Mouse (Mus musculus): ENCODE results near the gene Igsf23. TPM values are rescaled to one million over a fixed set of nuclear protein-coding genes. Genes with fewer than 3 reads are reported as not detected.
"Not testable (repeated sequence)": the region's sequence is repeated elsewhere in the genome, so short reads cannot be mapped to it uniquely, and the experiment has no call there.

The Igsf23 gene
- polyA plus RNA-seq (2014; fragmentation: Nextera tagmentation; extraction: Ambion mirVana): not detected in 2 replicates

- no peak within 1 kb of the TSS for H3K27ac ChIP-seq (ENCODE audit: low read depth, low read length)
- H3K9me3 ChIP-seq (replicated peaks; ENCODE audit: control insufficient read depth, low read length): no peaks in the 10 kb centered on the region
- no peak within 1 kb of the TSS for H3K9ac ChIP-seq (ENCODE audit: low read length)
- no peak within 1 kb of the TSS for H3K4me2 ChIP-seq (ENCODE audit: low read length)
- no peak for DNase-seq (ENCODE audit: low spot score)
- no peaks in the 10 kb centered on the region for H3K27me3 ChIP-seq (replicated peaks; ENCODE audit: control insufficient read depth, insufficient read depth, low read length)
- 58% methylated on average over 9 of the region's 9 CpGs for WGBS
- no peak within 1 kb of the TSS for H3K4me3 ChIP-seq (ENCODE audit: low read depth, low read length)
- no peak for ATAC-seq
- H3K4me1 ChIP-seq (ENCODE audit: control insufficient read depth, insufficient read depth, low read length): no peaks in the 10 kb centered on the region
- no peaks in the 10 kb centered on the region for H3K36me3 ChIP-seq (ENCODE audit: control insufficient read depth, insufficient read depth, low read length)
Measured at GRCm38 (mm10) chr7:19950589-19950988, at the start of gene Igsf23. Gene Igsf23 (minus strand): TSS chr7:19950756.

GRCm38 (mm10) chr7:19996721-19997120, 46.2 kb upstream of the Igsf23 start:
- not testable (repeated sequence) for ATAC-seq; H3K27ac ChIP-seq (ENCODE audit: low read depth, low read length); H3K27me3 ChIP-seq (replicated peaks; ENCODE audit: control insufficient read depth, insufficient read depth, low read length); H3K4me2 ChIP-seq (ENCODE audit: low read length); H3K4me1 ChIP-seq (ENCODE audit: control insufficient read depth, insufficient read depth, low read length); H3K9ac ChIP-seq (ENCODE audit: low read length); H3K36me3 ChIP-seq (ENCODE audit: control insufficient read depth, insufficient read depth, low read length); H3K9me3 ChIP-seq (replicated peaks; ENCODE audit: control insufficient read depth, low read length); H3K4me3 ChIP-seq (ENCODE audit: low read depth, low read length); DNase-seq (ENCODE audit: low spot score)
- 51% methylated on average over 3 of the region's 3 CpGs for WGBS

- H3K4me2 ChIP-seq (ENCODE audit: low read length); H3K4me3 ChIP-seq (ENCODE audit: low read depth, low read length); H3K36me3 ChIP-seq (ENCODE audit: control insufficient read depth, insufficient read depth, low read length); DNase-seq (ENCODE audit: low spot score); H3K27me3 ChIP-seq (replicated peaks; ENCODE audit: control insufficient read depth, insufficient read depth, low read length); H3K27ac ChIP-seq (ENCODE audit: low read depth, low read length); ATAC-seq; H3K9ac ChIP-seq (ENCODE audit: low read length); H3K9me3 ChIP-seq (replicated peaks; ENCODE audit: control insufficient read depth, low read length); H3K4me1 ChIP-seq (ENCODE audit: control insufficient read depth, insufficient read depth, low read length): not testable (repeated sequence)
- 61% methylated on average over 8 of the region's 8 CpGs for WGBS
Measured at GRCm38 (mm10) chr7:19991165-19991564, 40.6 kb upstream of the Igsf23 start, which contains the start of gene Nlrp9b. Gene Nlrp9b (plus strand): TSS chr7:19991465.

- H3K4me1 ChIP-seq (ENCODE audit: control insufficient read depth, insufficient read depth, low read length): no peaks in the 10 kb centered on the region
- H3K9me3 ChIP-seq (replicated peaks; ENCODE audit: control insufficient read depth, low read length): 0 out of 2 replicates have a peak, but pooled peaks cover 4% of the 10 kb centered on the region
- no peak for ATAC-seq
- H3K4me3 ChIP-seq (ENCODE audit: low read depth, low read length): no peak overlapping the region
- no peak for DNase-seq (ENCODE audit: low spot score)
- H3K27me3 ChIP-seq (replicated peaks; ENCODE audit: control insufficient read depth, insufficient read depth, low read length): no peaks in the 10 kb centered on the region
- no peak overlapping the region for H3K4me2 ChIP-seq (ENCODE audit: low read length)
- WGBS: 90% methylated on average over 4 of the region's 4 CpGs
- H3K36me3 ChIP-seq (ENCODE audit: control insufficient read depth, insufficient read depth, low read length): no peaks in the 10 kb centered on the region
- no peak overlapping the region for H3K9ac ChIP-seq (ENCODE audit: low read length)
- H3K27ac ChIP-seq (ENCODE audit: low read depth, low read length): no peak overlapping the region
Measured at GRCm38 (mm10) chr7:19971516-19971915, 21.0 kb upstream of the Igsf23 start.

- H3K36me3 ChIP-seq (ENCODE audit: control insufficient read depth, insufficient read depth, low read length): no peaks in the 10 kb centered on the region
- no peaks in the 10 kb centered on the region for H3K27me3 ChIP-seq (replicated peaks; ENCODE audit: control insufficient read depth, insufficient read depth, low read length)
- 91% methylated on average over 8 of the region's 8 CpGs for WGBS
- no peak overlapping the region for H3K27ac ChIP-seq (ENCODE audit: low read depth, low read length)
- no peaks in the 10 kb centered on the region for H3K4me1 ChIP-seq (ENCODE audit: control insufficient read depth, insufficient read depth, low read length)
- DNase-seq (ENCODE audit: low spot score) (no peak), ATAC-seq (no peak)
- no peak overlapping the region for H3K9ac ChIP-seq (ENCODE audit: low read length)
- 0 out of 2 replicates have a peak, but pooled peaks cover 4% of the 10 kb centered on the region for H3K9me3 ChIP-seq (replicated peaks; ENCODE audit: control insufficient read depth, low read length)
- no peak overlapping the region for H3K4me2 ChIP-seq (ENCODE audit: low read length)
- no peak overlapping the region for H3K4me3 ChIP-seq (ENCODE audit: low read depth, low read length)
Measured at GRCm38 (mm10) chr7:19970196-19970595, 19.6 kb upstream of the Igsf23 start.

GRCm38 (mm10) chr7:19969541-19970090, 19.1 kb upstream of the Igsf23 start:
- DNase-seq (ENCODE audit: low spot score): no peak
- no peaks in the 10 kb centered on the region for H3K4me1 ChIP-seq (ENCODE audit: control insufficient read depth, insufficient read depth, low read length)
- no peak overlapping the region for H3K9ac ChIP-seq (ENCODE audit: low read length)
- no peak overlapping the region for H3K4me2 ChIP-seq (ENCODE audit: low read length)
- no peaks in the 10 kb centered on the region for H3K36me3 ChIP-seq (ENCODE audit: control insufficient read depth, insufficient read depth, low read length)
- H3K27me3 ChIP-seq (replicated peaks; ENCODE audit: control insufficient read depth, insufficient read depth, low read length): no peaks in the 10 kb centered on the region
- H3K27ac ChIP-seq (ENCODE audit: low read depth, low read length): no peak overlapping the region
- no peak overlapping the region for H3K4me3 ChIP-seq (ENCODE audit: low read depth, low read length)
- no peak for ATAC-seq
- WGBS: 96% methylated on average over 4 of the region's 4 CpGs
- 0 out of 2 replicates have a peak, but pooled peaks cover 4% of the 10 kb centered on the region for H3K9me3 ChIP-seq (replicated peaks; ENCODE audit: control insufficient read depth, low read length)

GRCm38 (mm10) chr7:19969106-19969505, 18.6 kb upstream of the Igsf23 start:
- no peak overlapping the region for H3K27ac ChIP-seq (ENCODE audit: low read depth, low read length)
- WGBS: 75% methylated on average over 3 of the region's 3 CpGs
- ATAC-seq (no peak), DNase-seq (ENCODE audit: low spot score) (no peak)
- H3K27me3 ChIP-seq (replicated peaks; ENCODE audit: control insufficient read depth, insufficient read depth, low read length): no peaks in the 10 kb centered on the region
- no peaks in the 10 kb centered on the region for H3K4me1 ChIP-seq (ENCODE audit: control insufficient read depth, insufficient read depth, low read length)
- H3K4me3 ChIP-seq (ENCODE audit: low read depth, low read length): no peak overlapping the region
- no peaks in the 10 kb centered on the region for H3K36me3 ChIP-seq (ENCODE audit: control insufficient read depth, insufficient read depth, low read length)
- no peak overlapping the region for H3K9ac ChIP-seq (ENCODE audit: low read length)
- 0 out of 2 replicates have a peak, but pooled peaks cover 4% of the 10 kb centered on the region for H3K9me3 ChIP-seq (replicated peaks; ENCODE audit: control insufficient read depth, low read length)
- no peak overlapping the region for H3K4me2 ChIP-seq (ENCODE audit: low read length)

- H3K27me3 ChIP-seq (replicated peaks; ENCODE audit: control insufficient read depth, insufficient read depth, low read length): no peaks in the 10 kb centered on the region
- no peak within 1 kb of the TSS for H3K27ac ChIP-seq (ENCODE audit: low read depth, low read length)
- no peaks in the 10 kb centered on the region for H3K36me3 ChIP-seq (ENCODE audit: control insufficient read depth, insufficient read depth, low read length)
- H3K4me1 ChIP-seq (ENCODE audit: control insufficient read depth, insufficient read depth, low read length): no peaks in the 10 kb centered on the region
- H3K4me2 ChIP-seq (ENCODE audit: low read length): no peak within 1 kb of the TSS
- ATAC-seq (no peak), DNase-seq (ENCODE audit: low spot score) (no peak)
- H3K4me3 ChIP-seq (ENCODE audit: low read depth, low read length): no peak within 1 kb of the TSS
- no peak within 1 kb of the TSS for H3K9ac ChIP-seq (ENCODE audit: low read length)
- 81% methylated on average over 7 of the region's 7 CpGs for WGBS
- 0 out of 2 replicates have a peak, but pooled peaks cover 4% of the 10 kb centered on the region for H3K9me3 ChIP-seq (replicated peaks; ENCODE audit: control insufficient read depth, low read length)
Measured at GRCm38 (mm10) chr7:19964985-19965579, 14.5 kb upstream of the Igsf23 start, which contains the start of gene Ceacam20. Gene Ceacam20 (plus strand): TSS chr7:19965412.

GRCm38 (mm10) chr7:19962423-19962822, 11.9 kb upstream of the Igsf23 start:
- no peaks in the 10 kb centered on the region for H3K27me3 ChIP-seq (replicated peaks; ENCODE audit: control insufficient read depth, insufficient read depth, low read length)
- H3K36me3 ChIP-seq (ENCODE audit: control insufficient read depth, insufficient read depth, low read length): no peaks in the 10 kb centered on the region
- no peak overlapping the region for H3K4me3 ChIP-seq (ENCODE audit: low read depth, low read length)
- ATAC-seq (no peak), DNase-seq (ENCODE audit: low spot score) (no peak)
- no peaks in the 10 kb centered on the region for H3K4me1 ChIP-seq (ENCODE audit: control insufficient read depth, insufficient read depth, low read length)
- H3K9ac ChIP-seq (ENCODE audit: low read length): no peak overlapping the region
- WGBS: 65% methylated on average over 1 of the region's 1 CpGs
- H3K27ac ChIP-seq (ENCODE audit: low read depth, low read length): no peak overlapping the region
- no peaks in the 10 kb centered on the region for H3K9me3 ChIP-seq (replicated peaks; ENCODE audit: control insufficient read depth, low read length)
- no peak overlapping the region for H3K4me2 ChIP-seq (ENCODE audit: low read length)

Measured in forebrain, embryonic 14.5 days (tissue).